Mouse (Mus musculus) adipocyte (in vitro differentiated cells): ENCODE results near the gene Dab1.

Source experiments
- DNase-seq: peaks from one replicate; pipeline ENCODE4 v3.0.0-alpha.2; 2016; ENCODE audit warnings: low spot score

Gene Dab1

GRCm38 (mm10) chr4:104597490-104598465 lies 978.6 kb downstream of the Dab1 start:
- no peak for DNase-seq

GRCm38 (mm10) chr4:104602804-104603203 lies 983.6 kb downstream of the Dab1 start:
- DNase-seq = no peak

DNA sequence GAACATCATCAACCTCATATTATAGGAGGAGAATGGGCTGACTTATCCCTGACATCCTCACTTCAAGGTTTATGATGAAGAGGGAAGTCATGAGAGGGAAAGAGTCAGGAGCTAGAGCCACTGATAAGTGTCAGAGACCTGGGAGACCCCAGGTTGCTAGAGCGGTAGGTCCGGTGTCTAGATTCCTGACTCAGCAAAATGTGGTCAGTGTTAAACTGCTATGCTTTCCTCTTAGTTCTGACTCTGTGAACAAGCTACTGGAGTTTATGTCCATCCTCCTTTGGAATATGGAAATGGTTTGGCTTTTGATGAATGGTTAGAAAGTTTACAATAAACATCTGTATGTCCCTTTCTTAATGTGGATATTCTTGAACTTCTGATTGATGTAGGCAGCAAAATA lies 985.1 kb downstream of the Dab1 start:
- DNase-seq = no peak

- no peak for DNase-seq
These were observed 987.7 kb downstream of the Dab1 start for GRCm38 (mm10) chr4:104606881-104607280.

GRCm38 (mm10) chr4:104607636-104608035 lies 988.5 kb downstream of the Dab1 start:
- no peak for DNase-seq

GRCm38 (mm10) chr4:104619452-104619851 lies 1000.3 kb downstream of the Dab1 start:
- no peak for DNase-seq

DNA sequence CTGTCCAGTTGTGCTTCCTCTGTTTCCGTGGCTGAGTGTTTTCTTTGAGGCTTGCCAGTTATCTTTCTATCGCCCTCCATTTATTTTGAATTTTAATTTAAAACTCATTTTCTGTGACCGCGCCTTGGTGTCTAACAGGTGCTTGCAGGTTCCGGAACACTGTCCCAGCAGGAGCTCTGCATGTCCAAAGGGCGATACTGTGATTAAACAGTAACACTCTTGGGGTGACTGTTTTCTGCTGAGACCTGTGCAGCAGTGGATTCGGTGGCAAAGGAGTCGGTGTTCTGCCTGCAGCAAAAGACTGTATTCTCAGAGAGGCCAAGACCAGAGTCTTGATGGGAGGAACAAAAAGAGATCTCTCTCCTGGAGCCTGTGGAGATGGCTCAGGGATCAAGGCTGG lies 1006.2 kb downstream of the Dab1 start:
- DNase-seq = no peak

DNA sequence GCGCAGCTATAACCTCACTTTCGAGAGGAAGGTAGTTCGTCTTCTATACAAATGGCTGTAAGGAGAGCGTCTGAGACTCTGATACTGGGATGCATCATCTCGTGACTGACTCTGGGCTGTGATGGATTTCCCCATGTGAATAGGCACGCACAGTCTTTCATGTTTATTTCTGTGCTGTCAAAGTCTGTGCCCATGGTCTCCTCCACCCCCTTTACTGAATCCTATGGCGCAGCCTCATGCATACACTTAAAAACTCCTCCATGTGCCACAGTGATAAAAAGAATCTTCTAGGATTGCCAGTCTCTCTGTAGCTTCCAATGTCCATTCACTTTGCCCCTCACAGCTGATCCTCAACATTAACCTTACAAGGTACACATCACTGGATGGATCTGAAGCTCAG lies 1009.5 kb downstream of the Dab1 start:
- no peak for DNase-seq

- no peak for DNase-seq
These were observed 1017.9 kb downstream of the Dab1 start for GRCm38 (mm10) chr4:104637016-104637415.

- DNase-seq = no peak
These were observed 1021.5 kb downstream of the Dab1 start for GRCm38 (mm10) chr4:104640617-104641016.

- no peak for DNase-seq
These were observed 1023.8 kb downstream of the Dab1 start for GRCm38 (mm10) chr4:104642761-104643469.

GRCm38 (mm10) chr4:104643534-104644356 lies 1024.6 kb downstream of the Dab1 start:
- DNase-seq = no peak

GRCm38 (mm10) chr4:104644357-104644630 lies 1025.1 kb downstream of the Dab1 start:
- no peak for DNase-seq

- DNase-seq = no peak
These were observed 1025.7 kb downstream of the Dab1 start for GRCm38 (mm10) chr4:104644862-104645261.

- DNase-seq = no peak
These were observed 1032.6 kb downstream of the Dab1 start for GRCm38 (mm10) chr4:104651761-104652160.

GRCm38 (mm10) chr4:104656728-104657127 lies 1037.6 kb downstream of the Dab1 start:
- DNase-seq = no peak

DNA sequence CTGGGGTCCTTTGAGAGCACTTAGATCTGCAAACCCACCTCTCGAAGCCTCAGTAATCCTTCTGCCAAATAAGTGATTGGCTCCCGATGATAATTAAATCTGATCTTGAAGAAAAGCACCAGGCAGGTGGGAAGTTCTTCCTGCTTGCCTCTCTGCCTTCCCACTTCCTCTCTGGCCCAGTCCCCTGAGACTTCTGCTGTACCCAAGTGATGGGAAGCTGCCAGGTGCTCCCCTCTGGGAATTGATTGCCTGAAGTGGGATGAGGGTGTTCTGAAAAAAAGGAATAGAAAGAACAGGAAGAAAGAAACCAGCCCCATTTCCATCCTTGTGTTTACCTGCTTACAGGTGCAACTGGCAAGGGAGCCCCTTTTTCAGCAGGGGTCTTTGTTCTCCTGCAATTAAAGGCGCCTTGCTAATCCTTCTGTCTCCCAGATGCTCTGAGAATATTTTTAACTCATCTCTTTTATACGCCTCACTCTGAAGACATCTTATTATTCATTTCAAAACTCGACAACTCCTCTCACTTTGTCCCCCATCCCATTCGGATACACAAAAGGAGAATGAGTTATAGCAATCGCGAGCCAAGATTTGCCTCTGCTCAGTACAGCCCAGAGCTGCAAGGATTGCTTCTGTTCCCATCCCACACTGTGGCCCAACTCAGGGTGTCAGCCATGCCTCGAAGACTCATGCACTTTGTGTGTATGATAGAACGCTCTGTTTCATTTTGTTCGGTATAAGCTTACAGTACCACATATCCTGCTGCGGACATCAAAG lies 1043.9 kb downstream of the Dab1 start:
- no peak for DNase-seq

DNA sequence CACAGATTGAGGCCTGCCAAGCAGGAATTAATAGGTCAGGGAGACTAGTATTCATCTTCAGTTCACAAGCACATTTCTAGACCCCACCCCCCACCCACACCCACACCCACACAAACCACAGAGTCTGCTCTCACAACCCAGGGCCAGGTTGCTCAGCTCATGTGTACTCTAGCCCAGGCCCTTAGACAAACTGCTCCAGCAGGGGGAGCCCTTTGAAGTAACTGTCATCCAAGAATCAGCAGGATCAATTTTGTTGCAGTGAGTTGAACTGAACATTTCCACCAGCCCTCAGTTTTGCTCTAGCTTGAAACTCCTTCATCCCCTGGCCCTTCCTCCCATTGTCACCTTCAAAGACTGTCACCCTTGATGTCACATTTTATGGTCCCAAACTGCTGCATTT lies 1046.4 kb downstream of the Dab1 start:
- no peak for DNase-seq

DNA sequence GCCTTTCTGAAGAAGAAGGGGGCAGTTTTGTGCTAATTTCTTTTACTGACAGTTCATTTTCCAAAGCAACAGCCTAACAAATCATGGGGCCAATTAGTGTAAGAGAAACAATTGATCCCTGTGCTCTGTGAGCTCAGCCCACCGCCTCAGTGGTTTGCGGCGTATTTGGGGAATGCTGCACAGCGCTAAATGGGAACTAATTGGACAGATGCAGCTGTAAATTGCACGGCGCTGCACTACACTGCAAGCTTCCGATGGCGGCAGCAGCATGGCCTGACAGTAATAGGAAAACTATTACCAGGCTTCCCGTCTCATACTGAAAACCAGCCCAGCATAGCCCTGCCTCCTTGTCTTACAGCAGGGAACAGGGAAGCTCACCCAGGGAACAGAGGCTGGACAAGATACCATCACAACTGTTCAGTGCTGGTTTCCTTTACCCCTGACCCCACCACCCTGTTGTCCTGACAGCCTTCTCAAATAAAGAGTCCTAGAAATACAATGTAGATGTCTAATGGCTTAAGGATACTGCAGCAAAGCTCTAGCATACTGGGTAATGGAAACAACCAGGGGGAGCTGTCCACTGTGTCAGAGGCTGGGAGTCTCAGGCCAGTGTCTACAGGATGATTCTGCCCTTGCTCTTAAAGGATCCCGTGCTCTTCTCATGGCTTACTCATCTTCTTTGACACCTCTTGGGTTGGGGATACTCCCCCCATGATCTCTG lies 1047.8 kb downstream of the Dab1 start:
- no peak for DNase-seq

GRCm38 (mm10) chr4:104668061-104668460 lies 1048.9 kb downstream of the Dab1 start:
- DNase-seq = no peak

DNA sequence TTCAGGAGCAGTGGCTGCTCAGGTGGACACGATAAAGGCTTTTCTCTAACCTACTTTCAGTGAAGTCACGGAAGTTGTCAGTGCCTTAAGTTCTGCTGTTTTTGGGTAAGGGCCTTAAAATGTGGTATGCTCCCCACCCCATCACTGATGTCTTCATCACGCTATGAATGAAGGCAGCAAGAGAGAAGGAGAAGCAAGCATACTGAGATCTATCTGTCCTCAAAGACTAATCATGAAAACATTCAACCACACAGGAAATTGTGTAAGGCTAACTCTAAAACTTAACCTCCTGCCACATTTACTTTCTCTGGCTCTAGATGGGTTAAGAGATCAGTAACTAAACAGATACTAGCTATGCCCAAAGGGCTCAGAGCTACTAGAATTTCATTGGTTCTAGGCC lies 1050.2 kb downstream of the Dab1 start:
- DNase-seq = no peak
